Mouse (Mus musculus) stomach, embryonic 16.5 days (tissue): ENCODE data around the gene Castor1. TPM values are rescaled to one million over a fixed set of nuclear protein-coding genes. Genes with fewer than 3 reads are reported as not detected.
A peak's percentile ranks its signal among the peaks of the same experiment; 100 is the strongest.

Experiments
- ATAC-seq: fragments of 200-750 bp; cut with Nextera tagmentation; 2 replicates; pipeline ENCODE4 v1.8.0; 2017; ENCODE audit warnings: moderate number of reproducible peaks, moderate TSS enrichment; ENCODE audit not compliant: insufficient read depth, low FRiP score
- H3K27ac ChIP-seq: fragments of 300-500 bp; sonication (generic); 2 replicates; pipeline ENCODE4 v1.5.1; 2014; ENCODE audit warnings: low read length
- H3K27me3 ChIP-seq: fragments of 300-500 bp; sonication (generic); 2 replicates; pipeline ENCODE4 v1.6.1; 2014; ENCODE audit warnings: low read length, control low read depth, mixed read lengths; ENCODE audit not compliant: control insufficient read depth, insufficient read depth
- H3K36me3 ChIP-seq: fragments of 300-500 bp; sonication (generic); 2 replicates; pipeline ENCODE4 v1.6.1; 2014; ENCODE audit warnings: low read length; ENCODE audit not compliant: control insufficient read depth, insufficient read depth
- H3K4me1 ChIP-seq: fragments of 300-500 bp; sonication (generic); 2 replicates; pipeline ENCODE4 v1.6.1; 2014; ENCODE audit warnings: low read length, control low read depth, mixed read lengths; ENCODE audit not compliant: control insufficient read depth, insufficient read depth
- H3K4me2 ChIP-seq: fragments of 300-500 bp; sonication (generic); 2 replicates; pipeline ENCODE4 v1.6.1; 2014; ENCODE audit warnings: low read depth, low read length, mixed read lengths
- H3K4me3 ChIP-seq: fragments of 300-500 bp; sonication (generic); replicated peaks from 2 replicates; pipeline ENCODE4 v1.5.1; 2014; ENCODE audit warnings: mild to moderate bottlenecking, low read length
- H3K9ac ChIP-seq: fragments of 300-500 bp; sonication (generic); 2 replicates; pipeline ENCODE4 v1.6.1; 2014; ENCODE audit warnings: low read length
- H3K9me3 ChIP-seq: fragments of 300-500 bp; sonication (generic); replicated peaks from 2 replicates; pipeline ENCODE4 v1.6.1; 2016; ENCODE audit warnings: low read length, control low read depth; ENCODE audit not compliant: control insufficient read depth
- WGBS: fragments of 180-500 bp; shearing (Covaris S2); extraction: QIAGEN DNeasy Blood & Tissue Kit; methylation state at CpG from one replicate; pipeline ENCODE4 v1.1.7; 2014; 5-methylcytosine and 5-hydroxymethylcytosine counted together
- polyA plus RNA-seq: library from polyadenylated mRNA; unstranded; fragments of >200 nt; fragmentation: Nextera tagmentation; extraction: Ambion mirVana; gene quantifications from 2 replicates; pipeline ENCODE4 v1.2.1, GENCODE M21; 2015

Gene Castor1
- polyA plus RNA-seq, 1 experiment from 2014 or later = 6.0 TPM

DNA sequence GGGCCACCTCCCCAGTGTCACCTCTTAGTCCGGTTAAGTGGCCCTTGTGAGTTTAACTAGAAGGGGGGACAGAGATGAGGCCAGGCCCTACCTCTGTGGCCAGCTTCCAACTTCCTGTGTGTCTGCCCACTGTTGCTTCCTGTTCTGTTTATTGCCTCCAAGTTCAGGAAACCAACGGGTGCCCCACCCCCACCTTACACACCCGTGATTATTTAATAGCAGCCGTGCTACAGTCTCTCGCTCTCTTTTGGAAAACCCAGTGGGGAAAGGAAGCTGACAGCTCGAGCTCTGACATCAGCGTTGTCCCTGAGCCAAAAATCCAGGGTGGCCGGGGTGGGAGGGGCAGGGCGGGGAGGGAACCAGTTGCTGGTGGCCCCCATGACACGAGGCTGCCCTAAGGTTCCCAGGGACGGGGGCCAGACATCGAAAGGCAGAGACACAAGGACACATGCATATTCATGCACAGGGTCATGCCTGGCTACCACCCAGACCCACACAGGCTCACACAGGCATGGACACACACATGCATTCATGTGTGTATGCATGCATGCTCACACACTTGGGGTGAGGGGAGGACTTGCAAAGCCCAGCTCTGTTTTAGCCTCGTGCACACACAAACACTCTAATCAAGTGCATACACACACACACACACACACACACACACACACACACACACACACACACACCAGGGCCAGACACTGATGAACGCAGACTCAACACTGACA, 42.6 kb downstream of the Castor1 start:
- 28% methylated on average over 14 of the region's 14 CpGs for WGBS
- Histone ChIP-seq H3K9me3 (no peaks in the 10 kb centered on the region), H3K27ac (peak overlapping the region; percentile 33; the same call in 1 of the 2 replicates), H3K4me3 (no peak overlapping the region), H3K9ac (peak overlapping the region; percentile 43; the same call in 1 of the 2 replicates), H3K4me1 (peaks cover 50% of the 10 kb centered on the region), H3K36me3 (no peaks in the 10 kb centered on the region), H3K4me2 (peak overlapping the region; percentile 24), H3K27me3 (peaks cover 2% of the 10 kb centered on the region; the same call in 1 of the 2 replicates)
- peak; percentile 3; the same call in 1 of the 2 replicates for ATAC-seq

DNA sequence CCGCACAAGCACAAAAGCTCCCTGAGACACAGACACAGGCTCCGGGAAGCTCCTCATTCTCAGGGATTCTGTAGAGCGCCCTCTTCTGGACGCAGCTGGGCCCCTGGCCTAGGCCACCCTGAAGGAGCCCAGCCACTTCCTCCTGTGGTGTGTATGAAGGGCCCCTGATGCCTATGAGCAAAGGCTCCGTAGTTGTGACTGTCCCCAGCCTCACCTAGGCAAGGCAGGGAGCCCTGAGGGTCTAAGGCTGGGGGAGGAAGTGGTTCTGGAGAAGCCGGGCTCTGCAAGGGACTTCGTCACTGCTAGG, 43.1 kb downstream of the Castor1 start:
- H3K27ac ChIP-seq = peak overlapping the region; percentile 33; the same call in 1 of the 2 replicates
- H3K36me3 ChIP-seq = no peaks in the 10 kb centered on the region
- ATAC-seq = no peak
- H3K27me3 ChIP-seq = peaks cover 5% of the 10 kb centered on the region; the same call in 1 of the 2 replicates
- WGBS = 50% methylated on average over 7 of the region's 7 CpGs
- no peak overlapping the region for H3K9ac ChIP-seq
- H3K4me1 ChIP-seq = peaks cover 55% of the 10 kb centered on the region
- no peak overlapping the region for H3K4me3 ChIP-seq
- no peak overlapping the region for H3K4me2 ChIP-seq
- no peaks in the 10 kb centered on the region for H3K9me3 ChIP-seq

DNA sequence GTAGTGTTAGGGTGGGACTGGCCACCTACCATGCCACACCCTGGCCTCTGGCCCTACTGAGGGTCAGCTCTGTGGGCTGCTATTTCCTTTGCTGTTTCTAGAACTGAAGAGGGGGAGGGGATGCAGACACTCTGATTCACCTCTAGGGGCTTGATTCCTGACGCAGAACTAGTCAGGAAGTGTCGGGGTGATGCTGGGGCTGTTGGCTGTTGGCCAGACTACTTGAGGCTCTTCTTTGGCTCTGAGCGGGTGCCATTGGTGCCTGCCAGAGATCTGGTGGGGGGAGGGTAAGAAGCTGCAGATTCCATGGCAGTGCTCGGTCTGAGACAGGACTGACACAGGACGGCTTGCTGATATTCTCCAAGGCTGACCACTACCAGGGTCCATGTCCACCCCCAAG, 43.9 kb downstream of the Castor1 start:
- Histone ChIP-seq H3K27me3 (peaks cover 5% of the 10 kb centered on the region; the same call in 1 of the 2 replicates), H3K27ac (peak overlapping the region; percentile 33; the same call in 1 of the 2 replicates), H3K9me3 (no peaks in the 10 kb centered on the region), H3K36me3 (no peaks in the 10 kb centered on the region), H3K4me1 (peaks cover 58% of the 10 kb centered on the region), H3K4me2 (no peak overlapping the region), H3K9ac (no peak overlapping the region), H3K4me3 (no peak overlapping the region)
- 31% methylated on average over 5 of the region's 5 CpGs for WGBS
- no peak for ATAC-seq

DNA sequence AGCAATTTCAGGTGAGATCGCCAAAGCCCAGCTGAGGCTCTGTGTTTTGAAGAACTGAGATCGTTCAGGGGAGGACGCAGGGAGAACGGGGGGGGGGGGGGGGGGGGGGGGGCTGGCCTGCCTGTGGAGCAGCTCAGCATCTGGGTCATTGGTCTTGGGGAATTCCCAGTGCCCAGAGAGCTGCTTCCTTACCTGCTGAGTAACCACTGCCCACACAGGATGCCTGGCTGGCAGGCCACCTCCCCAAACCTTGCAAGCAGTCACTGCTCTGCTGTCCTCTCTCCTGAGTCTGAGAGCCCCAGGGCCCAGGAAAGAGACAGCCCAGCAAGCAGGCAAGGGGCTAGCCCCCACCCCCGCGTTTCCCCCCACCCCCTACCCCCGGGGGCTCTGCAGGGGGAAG, 44.8 kb downstream of the Castor1 start:
- H3K9me3 ChIP-seq = no peaks in the 10 kb centered on the region
- no peak for ATAC-seq
- peaks cover 61% of the 10 kb centered on the region for H3K4me1 ChIP-seq
- no peak overlapping the region; the same call in 1 of the 2 replicates for H3K9ac ChIP-seq
- no peak overlapping the region for H3K4me2 ChIP-seq
- WGBS = 19% methylated on average over 7 of the region's 7 CpGs
- no peak overlapping the region for H3K27ac ChIP-seq
- H3K4me3 ChIP-seq = no peak overlapping the region
- no peaks in the 10 kb centered on the region for H3K36me3 ChIP-seq
- H3K27me3 ChIP-seq = peaks cover 5% of the 10 kb centered on the region; the same call in 1 of the 2 replicates

DNA sequence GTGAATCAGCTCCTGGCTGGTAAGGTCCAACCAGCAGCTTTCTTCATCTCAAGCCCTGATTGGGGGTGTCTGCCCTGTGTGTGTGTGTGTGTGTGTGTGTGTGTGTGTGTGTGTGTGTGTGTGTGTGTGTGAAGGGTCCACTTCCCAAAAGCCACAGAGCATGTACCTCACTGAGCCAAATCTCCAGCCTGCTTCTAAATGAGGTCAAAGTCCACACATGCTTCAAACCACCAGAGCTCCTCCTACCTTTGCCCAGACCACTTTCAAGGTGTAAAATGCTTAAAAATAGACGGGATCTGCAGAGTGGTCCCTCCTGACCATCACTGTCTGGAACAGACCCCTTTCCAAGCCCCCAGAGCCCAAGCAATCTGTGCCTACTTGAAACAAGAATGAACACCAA, 45.3 kb downstream of the Castor1 start:
- Histone ChIP-seq H3K9me3 (no peaks in the 10 kb centered on the region), H3K4me1 (peaks cover 61% of the 10 kb centered on the region), H3K9ac (no peak overlapping the region; the same call in 1 of the 2 replicates), H3K27me3 (peaks cover 5% of the 10 kb centered on the region; the same call in 1 of the 2 replicates), H3K4me3 (no peak overlapping the region), H3K27ac (peak overlapping the region; percentile 61), H3K4me2 (no peak overlapping the region), H3K36me3 (no peaks in the 10 kb centered on the region)
- no peak for ATAC-seq
- WGBS = 11% methylated on average over 1 of the region's 1 CpGs

DNA sequence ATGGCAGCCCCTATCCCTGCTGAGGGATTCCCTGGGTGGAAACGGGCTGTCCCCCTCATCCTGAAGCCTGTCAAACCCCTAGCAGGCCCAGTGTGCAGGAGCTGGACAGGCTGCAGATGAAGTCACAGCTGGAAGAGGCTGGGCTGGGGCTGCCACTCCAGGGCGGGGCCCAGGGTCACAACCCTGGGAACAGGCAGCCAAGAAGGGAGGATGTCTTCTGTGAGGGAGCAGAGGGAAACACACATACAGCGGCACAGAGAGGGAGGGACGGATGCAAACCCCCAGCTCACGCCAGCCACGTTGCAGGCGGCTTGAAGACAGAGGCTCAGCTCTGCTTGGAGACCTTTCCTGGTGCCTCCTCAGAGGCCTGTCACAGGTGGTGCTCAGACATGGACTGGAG, 46.0 kb downstream of the Castor1 start:
- Histone ChIP-seq H3K4me2 (peak overlapping the region; percentile 34; the same call in 1 of the 2 replicates), H3K4me1 (peaks cover 61% of the 10 kb centered on the region), H3K27ac (peak overlapping the region; percentile 61), H3K27me3 (peaks cover 5% of the 10 kb centered on the region; the same call in 1 of the 2 replicates), H3K9ac (peak overlapping the region; percentile 42), H3K9me3 (no peaks in the 10 kb centered on the region), H3K4me3 (no peak overlapping the region), H3K36me3 (no peaks in the 10 kb centered on the region)
- 39% methylated on average over 7 of the region's 7 CpGs for WGBS
- peak; percentile 49; the same call in 1 of the 2 replicates for ATAC-seq

DNA sequence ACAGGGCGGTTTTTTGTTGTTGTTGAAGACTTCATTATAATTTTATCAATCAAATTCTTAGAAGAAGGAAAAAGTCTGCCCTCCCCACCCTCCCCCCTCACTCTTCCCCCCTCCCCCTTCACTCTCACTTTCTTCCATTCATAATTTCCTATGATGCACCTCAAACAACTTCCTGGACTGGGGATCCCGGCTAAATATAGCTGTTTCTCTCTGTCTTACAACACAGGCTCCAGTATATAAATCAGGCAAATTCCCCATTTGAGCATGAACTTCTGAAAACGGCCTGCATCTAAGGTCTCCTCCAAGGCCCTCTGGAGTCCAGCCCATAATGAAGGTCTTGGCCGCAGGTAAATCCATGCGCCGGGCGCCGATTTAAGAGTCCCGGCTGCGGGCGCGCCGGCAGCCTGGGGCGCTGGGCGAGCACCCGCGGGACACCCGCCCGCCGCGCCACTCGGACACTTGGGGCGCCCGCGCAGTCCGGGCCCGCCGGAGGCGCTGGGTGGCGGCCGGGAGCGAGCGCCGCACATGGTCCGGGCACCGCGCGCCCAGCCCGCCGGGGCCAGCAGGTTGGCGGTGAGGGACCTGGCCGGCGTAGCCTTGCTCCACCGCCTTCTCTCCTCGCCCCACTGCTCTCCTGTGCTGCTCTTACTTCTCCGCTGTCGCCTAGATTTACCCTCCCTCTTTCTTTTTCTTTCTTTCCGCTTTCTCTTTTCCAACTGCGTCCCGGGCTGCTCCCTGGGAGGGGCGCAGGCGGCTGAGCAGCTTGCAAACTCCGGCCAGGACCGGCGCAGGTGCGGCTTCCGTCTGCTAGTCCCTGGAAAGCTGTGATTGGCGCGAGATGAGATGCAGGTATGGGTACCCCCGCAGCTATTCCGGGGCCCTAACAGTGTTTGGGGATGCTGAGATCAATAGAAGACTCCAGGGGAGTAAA, 48.5 kb downstream of the Castor1 start:
- Histone ChIP-seq H3K36me3 (no peaks in the 10 kb centered on the region), H3K27me3 (peaks cover 5% of the 10 kb centered on the region; the same call in 1 of the 2 replicates), H3K4me1 (peaks cover 51% of the 10 kb centered on the region), H3K9ac (peak overlapping the region; percentile 73), H3K4me3 (peak overlapping the region; percentile 52), H3K4me2 (peak overlapping the region; percentile 83), H3K27ac (peak overlapping the region; percentile 47; the same call in 1 of the 2 replicates), H3K9me3 (no peaks in the 10 kb centered on the region)
- under 1% methylated on average over 61 of the region's 61 CpGs for WGBS
- ATAC-seq = peak; percentile 73

DNA sequence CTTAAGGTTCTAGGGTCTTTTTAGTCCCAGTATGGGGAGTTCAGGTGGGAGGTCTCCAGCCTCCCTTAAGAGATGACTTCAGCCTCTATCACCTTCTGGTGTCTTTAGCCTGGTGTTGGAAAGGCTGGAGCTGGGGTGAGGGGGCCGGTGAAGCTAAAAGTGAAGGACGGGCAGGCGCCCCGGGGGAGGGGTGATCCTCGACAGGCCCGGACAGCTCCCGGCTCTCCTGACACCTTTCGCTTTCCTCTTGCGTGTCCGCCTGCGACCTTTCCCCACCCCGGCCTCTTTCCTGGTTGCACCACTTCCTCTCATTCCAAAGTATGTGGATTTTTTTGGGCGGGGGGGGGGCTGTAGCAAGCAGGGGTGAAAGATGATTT, 49.2 kb downstream of the Castor1 start:
- Histone ChIP-seq H3K9me3 (no peaks in the 10 kb centered on the region), H3K4me3 (peak overlapping the region; percentile 52), H3K27ac (peak overlapping the region; percentile 47; the same call in 1 of the 2 replicates), H3K9ac (peak overlapping the region; percentile 73), H3K4me1 (peaks cover 46% of the 10 kb centered on the region), H3K27me3 (peaks cover 5% of the 10 kb centered on the region; the same call in 1 of the 2 replicates), H3K36me3 (no peaks in the 10 kb centered on the region), H3K4me2 (peak overlapping the region; percentile 83)
- WGBS = 5% methylated on average over 13 of the region's 13 CpGs
- no peak for ATAC-seq
